Mouse (Mus musculus) CD4-positive naive resting alpha-beta T cell, adult 57 days (primary cell): ENCODE results near the gene Wdr41. TPM values are rescaled to one million over a fixed set of nuclear protein-coding genes. Genes with fewer than 3 reads are reported as not detected.

ENCODE experiments used
- total RNA-seq: library from RNA; stranded (reverse); gene quantifications from one replicate; pipeline ENCODE4 v1.2.4, GENCODE M21; 2023

The Wdr41 gene
- 12.8 TPM for total RNA-seq

DNA sequence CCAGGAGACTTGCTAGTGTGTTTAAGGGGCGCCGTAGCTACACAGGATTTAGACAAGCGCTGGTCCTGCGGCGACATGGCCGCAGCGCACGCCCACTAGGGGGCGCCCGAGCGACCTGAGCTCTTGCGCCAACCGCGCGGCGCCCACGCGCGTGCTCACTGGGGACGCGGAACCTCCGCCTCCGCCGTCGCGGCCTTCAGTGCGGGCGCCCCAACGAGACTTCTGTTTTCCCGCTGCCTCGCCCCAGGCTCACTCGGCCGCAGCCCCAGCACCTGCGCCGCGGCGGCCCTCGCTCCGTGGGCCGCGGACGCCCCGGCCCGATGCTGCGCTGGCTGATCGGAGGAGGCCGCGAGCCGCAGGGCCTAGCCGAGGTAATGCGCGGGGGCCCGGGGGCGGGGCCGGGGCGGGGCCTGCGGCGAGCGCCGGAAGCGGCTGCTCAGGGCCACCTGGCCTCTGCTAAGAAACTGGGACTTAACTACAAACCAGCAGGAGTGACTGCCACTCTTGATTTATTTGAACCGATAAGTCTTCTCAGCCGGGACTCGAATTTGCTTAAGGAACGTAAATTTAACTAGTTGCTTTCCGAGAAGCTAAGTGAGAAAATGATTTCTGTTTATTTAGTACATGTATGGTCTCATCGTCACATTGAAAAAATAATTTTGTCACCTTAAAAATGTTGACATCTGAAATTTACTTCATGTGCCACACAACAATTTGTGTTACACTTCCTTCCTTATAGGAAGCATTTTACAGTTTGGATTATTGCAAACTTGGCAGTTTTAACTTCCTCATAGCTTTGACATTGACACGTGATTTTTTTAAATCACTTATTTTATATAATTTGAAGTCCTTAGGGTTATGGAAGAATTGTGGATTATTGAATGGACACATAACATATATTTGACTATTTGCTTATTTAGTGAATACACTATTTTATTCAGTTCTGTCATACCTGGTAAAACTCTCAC, at the start of gene Wdr41:
Gene Wdr41, plus strand, starts transcription at position 126 of the 968 bp plus-strand sequence.

Other genes with a start within 250 kb of the Wdr41 start
- gene Tbca, start 187.4 kb upstream of the Wdr41 start, total RNA-seq: 160 TPM
- gene Otp, start 100.7 kb upstream of the Wdr41 start, total RNA-seq: not detected